Mouse (Mus musculus) liver, postnatal 0 days (tissue): ENCODE measurements around the gene Dnaaf1.

ENCODE experiments used
- CTCF ChIP-seq: sonication (generic); IDR thresholded peaks from 2 replicates; pipeline ENCODE4 v1.5.1; 2016; ENCODE audit warnings: antibody characterized with exemption, low read depth
- EP300 ChIP-seq: IDR thresholded peaks from 2 replicates; pipeline ENCODE4 v1.6.1; 2016; ENCODE audit warnings: antibody characterized with exemption, low read depth, mild to moderate bottlenecking

GRCm38 (mm10) chr8:119571135-119571534 is 3.9 kb upstream of the Dnaaf1 start:
- TF ChIP-seq CTCF (no peak), EP300 (no peak)
